Mouse (Mus musculus) retina, adult 2 months (tissue): ENCODE data around the gene Sass6.
"Not testable (repeated sequence)": the region's sequence is repeated elsewhere in the genome, so short reads cannot be mapped to it uniquely, and the experiment has no call there.

Experiments used
- DNase-seq: peaks from one replicate; pipeline ENCODE4 v3.0.0-alpha.2; 2012; ENCODE audit warnings: low read depth, low spot score

Sass6 gene

DNA sequence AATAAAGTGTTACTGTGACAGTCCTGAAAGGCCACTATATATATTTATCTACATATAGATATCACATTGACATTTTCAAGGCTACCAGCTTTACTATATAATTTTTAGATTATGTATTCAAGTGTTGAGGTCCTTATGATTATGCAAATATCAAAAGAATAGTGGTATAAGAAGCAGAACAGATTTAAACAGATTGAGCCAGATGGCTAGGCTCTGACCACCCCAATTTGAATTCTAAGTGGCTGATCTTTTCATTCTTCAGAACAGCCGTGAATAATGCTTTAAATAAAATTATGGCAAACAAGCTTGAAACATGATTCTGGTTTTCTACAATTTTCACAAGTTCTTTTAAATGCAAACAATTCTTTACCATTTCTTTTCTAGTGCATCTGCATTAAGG lies 36.7 kb downstream of the Sass6 start:
- DNase-seq, result no peak

DNA sequence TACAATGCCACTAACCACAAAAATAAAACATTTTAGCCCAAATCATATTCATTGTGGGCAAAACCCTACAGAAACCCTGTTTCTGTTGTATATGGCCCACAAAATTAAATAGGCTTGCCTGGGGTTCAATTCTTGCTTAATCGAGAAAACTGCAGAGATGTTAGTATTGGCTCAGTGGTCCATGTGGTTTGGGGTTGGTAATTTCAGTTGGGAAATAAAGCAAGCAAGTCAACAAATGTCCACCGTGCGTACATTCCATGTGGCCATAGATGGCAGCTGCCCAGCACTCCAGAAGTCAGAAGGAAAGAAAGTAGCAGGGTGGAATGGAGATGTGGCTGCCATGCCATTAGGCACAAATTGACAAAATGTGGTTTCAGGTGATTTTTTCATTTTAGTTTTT lies 38.2 kb downstream of the Sass6 start:
- DNase-seq, result no peak

DNA sequence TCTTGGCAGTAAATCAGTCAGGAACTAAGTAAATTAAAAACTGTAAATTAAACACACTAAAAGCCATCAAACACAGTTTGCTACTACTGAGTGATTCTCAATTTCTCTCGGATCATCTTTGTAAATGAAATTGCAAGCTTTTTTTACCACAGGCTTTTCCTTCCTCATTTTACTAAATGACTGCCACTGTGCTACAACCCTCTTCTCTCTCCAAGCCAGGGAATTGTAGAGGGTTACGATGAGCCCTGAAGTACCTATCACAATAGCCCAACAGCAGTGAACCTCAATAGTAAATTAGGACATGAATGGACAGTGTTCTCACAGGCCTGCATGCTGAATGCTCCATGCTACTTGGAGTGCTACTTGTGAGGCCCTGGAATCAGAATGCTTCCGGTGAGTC lies 39.3 kb downstream of the Sass6 start:
- DNase-seq, result no peak

GRCm38 (mm10) chr3:116634853-116635252 lies 40.1 kb downstream of the Sass6 start:
- DNase-seq, result no peak

DNA sequence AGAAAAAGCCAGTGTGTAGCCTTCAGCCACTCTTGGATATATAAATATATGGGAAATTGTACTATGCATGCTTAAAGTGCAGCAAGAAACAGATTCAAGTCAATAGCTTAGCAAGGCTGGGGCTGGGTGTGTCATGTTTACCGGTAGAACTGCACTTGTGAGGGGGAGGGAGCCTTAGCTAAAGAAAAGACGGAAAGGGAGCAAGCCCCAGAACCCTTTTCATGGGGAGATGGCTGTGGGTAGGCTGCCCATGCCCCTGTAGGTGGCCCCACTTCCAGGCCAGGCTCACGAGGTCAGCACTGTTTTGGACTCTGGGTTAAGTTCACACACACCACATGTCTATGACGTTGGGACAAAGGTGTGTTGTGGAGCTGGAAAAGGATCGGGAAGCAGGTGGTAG lies 41.0 kb downstream of the Sass6 start:
- no peak for DNase-seq

- no peak for DNase-seq
These were observed 43.1 kb downstream of the Sass6 start for GRCm38 (mm10) chr3:116637693-116638476.

- no peak for DNase-seq
These were observed 43.8 kb downstream of the Sass6 start for GRCm38 (mm10) chr3:116638572-116638971.

GRCm38 (mm10) chr3:116640024-116640423 lies 45.2 kb downstream of the Sass6 start:
- no peak for DNase-seq

GRCm38 (mm10) chr3:116641811-116642371 lies 47.1 kb downstream of the Sass6 start:
- no peak for DNase-seq

GRCm38 (mm10) chr3:116642373-116642772 lies 47.6 kb downstream of the Sass6 start:
- no peak for DNase-seq

- DNase-seq, result no peak
These were observed 51.6 kb downstream of the Sass6 start for GRCm38 (mm10) chr3:116646387-116646786.

DNA sequence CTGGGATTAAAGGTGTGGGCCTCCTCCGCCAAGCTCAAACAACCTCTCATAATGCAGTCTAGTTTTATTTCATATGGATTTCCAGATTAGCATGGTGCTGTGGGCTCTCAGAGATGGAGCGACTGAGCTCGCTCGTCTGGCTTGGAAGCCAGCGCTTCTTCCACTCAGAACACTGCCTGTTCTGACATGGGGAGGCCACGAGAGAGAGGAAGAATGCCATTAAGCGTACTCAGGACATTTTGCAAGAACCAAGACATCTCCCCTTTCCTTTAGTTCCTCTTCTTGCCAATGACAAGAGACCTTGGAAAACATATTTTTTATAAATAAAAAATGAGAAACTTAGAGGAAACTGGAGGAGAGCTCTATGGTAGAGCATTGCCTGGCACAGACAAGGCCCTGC lies 54.0 kb downstream of the Sass6 start:
- no peak for DNase-seq

DNA sequence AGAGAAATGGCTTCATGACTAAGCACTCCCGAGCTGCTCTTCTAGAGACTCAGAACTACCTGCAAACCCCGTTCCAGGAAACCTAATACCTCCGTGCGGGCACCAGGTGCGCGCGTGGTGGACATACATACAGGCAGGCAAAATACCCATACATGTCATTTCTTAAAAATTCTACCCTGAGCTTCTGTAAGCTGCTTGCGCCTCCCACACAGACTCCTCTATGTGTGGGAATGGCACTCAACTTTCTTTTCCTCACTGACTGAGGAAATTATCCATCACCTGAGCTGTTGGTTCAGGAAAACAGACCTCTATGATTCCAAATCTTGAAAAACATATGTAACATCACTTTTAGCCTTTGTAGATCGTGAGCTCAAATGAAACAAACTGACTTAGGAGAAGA lies 55.9 kb downstream of the Sass6 start:
- no peak for DNase-seq

- DNase-seq, result no peak
These were observed 57.3 kb downstream of the Sass6 start for GRCm38 (mm10) chr3:116652033-116652446.

GRCm38 (mm10) chr3:116653278-116653945 lies 58.6 kb downstream of the Sass6 start:
- DNase-seq, result no peak

- DNase-seq, result not testable (repeated sequence)
These were observed 59.3 kb downstream of the Sass6 start for GRCm38 (mm10) chr3:116654051-116654450.

- no peak for DNase-seq
These were observed 61.6 kb downstream of the Sass6 start for GRCm38 (mm10) chr3:116656184-116656965.

- no peak for DNase-seq
These were observed 64.3 kb downstream of the Sass6 start for GRCm38 (mm10) chr3:116658928-116659565.

DNA sequence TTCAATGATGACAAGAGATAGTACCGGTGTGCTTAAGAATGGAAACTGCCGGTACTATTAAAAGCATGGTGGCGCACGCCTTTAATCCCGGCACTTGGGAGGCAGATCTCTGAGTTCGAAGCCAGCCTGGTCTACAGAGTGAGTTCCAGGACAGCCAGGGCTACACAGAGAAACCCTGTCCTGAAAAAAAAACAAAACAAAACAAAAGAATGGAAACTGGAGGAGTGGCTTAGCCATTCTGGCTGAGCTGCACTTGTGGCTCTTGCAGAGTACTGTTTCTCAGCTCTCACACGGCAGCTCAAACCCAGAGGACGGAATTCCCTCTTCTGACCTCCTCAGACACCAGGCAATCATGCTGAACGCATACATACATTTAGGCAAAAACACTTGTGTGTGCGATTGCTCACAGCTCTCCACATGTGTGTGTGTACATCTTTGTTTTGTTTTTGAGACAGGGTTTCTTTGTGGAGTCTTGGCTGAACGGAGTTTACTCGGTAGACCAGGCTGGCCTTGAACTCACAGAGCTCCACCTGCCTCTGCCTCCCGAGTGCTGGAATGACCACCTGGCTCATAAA lies 65.2 kb downstream of the Sass6 start:
- DNase-seq, result no peak

DNA sequence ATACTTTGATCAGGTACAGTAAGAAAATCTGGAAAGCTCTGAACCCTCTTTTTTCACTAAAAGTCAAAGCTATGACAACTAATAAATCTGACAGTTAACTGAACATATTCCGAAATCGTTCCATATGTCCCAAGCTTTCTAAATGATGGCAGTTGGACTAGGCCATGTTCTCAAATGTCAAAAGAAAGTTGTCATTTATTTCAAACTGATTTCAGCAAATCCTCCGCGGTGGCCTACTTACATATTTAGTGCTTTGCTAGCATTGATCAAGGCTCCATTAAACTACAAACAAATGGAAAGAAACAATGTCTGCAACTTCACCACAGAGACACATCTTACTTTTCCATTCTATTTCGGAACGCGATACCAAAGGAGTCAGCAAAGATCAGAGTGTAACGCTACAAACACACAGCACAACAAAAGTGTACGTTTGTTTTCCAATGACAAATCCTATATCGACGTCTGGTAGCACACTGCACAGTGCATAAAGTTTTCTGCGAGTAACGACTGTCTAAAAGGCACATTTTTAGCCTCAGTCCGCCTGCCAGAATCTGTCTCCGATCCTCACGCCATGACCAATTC lies 66.6 kb downstream of the Sass6 start:
- no peak for DNase-seq

DNA sequence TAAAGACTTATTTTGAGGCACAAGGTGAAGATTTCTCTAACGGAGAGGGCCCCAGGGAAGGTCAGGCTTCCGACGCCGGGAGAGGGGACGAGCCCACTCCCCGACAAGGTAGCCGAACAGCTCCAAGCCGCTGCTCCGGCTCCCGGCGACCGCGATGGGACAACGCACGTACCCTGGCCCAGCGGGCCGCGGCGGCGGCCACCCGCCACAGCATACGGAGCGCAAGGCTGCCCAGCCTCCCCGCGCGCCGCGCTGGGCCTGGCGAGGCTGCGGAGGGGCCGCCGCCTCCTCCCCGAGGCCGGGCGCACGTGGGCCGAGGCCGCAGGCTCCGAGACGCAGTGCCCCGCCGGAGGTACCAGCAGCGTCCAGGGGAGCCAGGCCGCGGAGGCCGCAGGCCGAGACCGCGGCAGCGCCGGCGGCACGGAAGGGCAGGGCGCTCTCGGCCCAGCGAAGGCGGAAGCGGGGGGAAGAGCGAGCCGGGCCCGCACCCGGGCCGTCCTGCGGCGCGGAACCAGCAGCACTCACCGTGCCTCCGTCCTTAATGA lies 67.2 kb downstream of the Sass6 start:
- no peak for DNase-seq
